Mouse (Mus musculus) forebrain, embryonic 12.5 days (tissue): ENCODE data around the gene Otx2. TPM values are rescaled to one million over a fixed set of nuclear protein-coding genes. Genes with fewer than 3 reads are reported as not detected.

Experiments
- ATAC-seq: fragments of 200-750 bp; cut with Nextera tagmentation; 2 replicates; pipeline ENCODE4 v1.8.0; 2017; ENCODE audit warnings: moderate TSS enrichment; ENCODE audit not compliant: low FRiP score
- H3K27ac ChIP-seq: fragments of 300-500 bp; sonication (generic); 2 replicates; pipeline ENCODE4 v1.5.1; 2016; ENCODE audit warnings: mild to moderate bottlenecking
- H3K27me3 ChIP-seq: fragments of 300-500 bp; sonication (generic); 2 replicates; pipeline ENCODE4 v1.6.1; 2016; ENCODE audit warnings: mild to moderate bottlenecking
- H3K36me3 ChIP-seq: fragments of 300-500 bp; sonication (generic); replicated peaks from 2 replicates; pipeline ENCODE4 v1.6.1; 2016; ENCODE audit warnings: mild to moderate bottlenecking
- H3K4me1 ChIP-seq: fragments of 300-500 bp; sonication (generic); 2 replicates; pipeline ENCODE4 v1.6.1; 2016
- H3K4me2 ChIP-seq: fragments of 300-500 bp; sonication (generic); 2 replicates; pipeline ENCODE4 v1.6.1; 2016; ENCODE audit warnings: mild to moderate bottlenecking, moderate library complexity
- H3K4me3 ChIP-seq: fragments of 300-500 bp; sonication (generic); replicated peaks from 2 replicates; pipeline ENCODE4 v1.5.1; 2016; ENCODE audit warnings: mild to moderate bottlenecking
- H3K9ac ChIP-seq: fragments of 300-500 bp; sonication (generic); 2 replicates; pipeline ENCODE4 v1.6.1; 2016; ENCODE audit warnings: mild to moderate bottlenecking
- H3K9me3 ChIP-seq: fragments of 300-500 bp; sonication (generic); 2 replicates; pipeline ENCODE4 v1.6.1; 2016
- WGBS: fragments of 180-500 bp; shearing (Covaris S2); methylation state at CpG from one replicate; pipeline ENCODE4 v1.1.7; 2016; 5-methylcytosine and 5-hydroxymethylcytosine counted together
- polyA plus RNA-seq: library from polyadenylated mRNA; unstranded; fragments of >200 nt; fragmentation: Nextera tagmentation; extraction: Ambion mirVana; gene quantifications from 2 replicates; pipeline ENCODE4 v1.2.1, GENCODE M21; 2016

Gene Otx2
- polyA plus RNA-seq, 1 experiment from 2014 or later: 56.7 TPM

GRCm38 (mm10) chr14:48657241-48657640 is 16.4 kb downstream of the Otx2 start:
- WGBS: 75% methylated on average over 6 of the region's 6 CpGs
- Histone ChIP-seq H3K9me3 (no peaks in the 10 kb centered on the region), H3K4me1 (peaks cover 72% of the 10 kb centered on the region), H3K4me3 (no peak overlapping the region), H3K9ac (no peak overlapping the region), H3K27ac (no peak overlapping the region), H3K4me2 (peak overlapping the region; percentile 15), H3K36me3 (no peaks in the 10 kb centered on the region), H3K27me3 (peaks cover 98% of the 10 kb centered on the region)
- ATAC-seq: no peak

DNA sequence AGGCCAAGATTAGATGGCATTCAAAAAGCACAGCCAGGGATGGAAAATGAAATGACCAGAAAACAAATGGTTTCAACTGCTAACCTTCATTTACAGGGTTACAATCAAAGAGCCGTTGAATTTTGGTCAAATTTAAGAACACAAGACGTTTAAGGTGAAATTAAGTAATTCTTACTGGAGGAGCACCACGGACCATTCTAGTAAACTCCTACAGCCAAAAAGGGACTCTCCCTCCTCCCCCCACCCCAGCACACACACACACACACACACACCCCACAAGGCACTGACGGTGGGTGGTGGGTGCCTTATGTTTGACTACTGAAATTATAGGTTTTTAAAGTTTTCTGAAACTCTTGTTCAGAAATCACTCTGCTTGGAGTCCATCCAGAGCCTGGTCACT is 16.9 kb downstream of the Otx2 start:
- no peak for ATAC-seq
- H3K36me3 ChIP-seq: no peaks in the 10 kb centered on the region
- H3K27ac ChIP-seq: no peak overlapping the region
- H3K4me3 ChIP-seq: no peak overlapping the region
- H3K9me3 ChIP-seq: no peaks in the 10 kb centered on the region
- no peak overlapping the region for H3K4me2 ChIP-seq
- H3K27me3 ChIP-seq: peaks cover 98% of the 10 kb centered on the region
- H3K9ac ChIP-seq: no peak overlapping the region
- 61% methylated on average over 4 of the region's 4 CpGs for WGBS
- H3K4me1 ChIP-seq: peaks cover 72% of the 10 kb centered on the region

- Histone ChIP-seq H3K4me3 (peak overlapping the region; percentile 10; the same call in 1 of the 2 replicates), H3K9me3 (no peaks in the 10 kb centered on the region), H3K27me3 (peaks cover 98% of the 10 kb centered on the region), H3K27ac (0 out of 2 replicates have a peak overlapping the region, but pooled peaks have one; percentile 9), H3K4me1 (peaks cover 71% of the 10 kb centered on the region), H3K9ac (peak overlapping the region; percentile 17; the same call in 1 of the 2 replicates), H3K4me2 (peak overlapping the region; percentile 33), H3K36me3 (no peaks in the 10 kb centered on the region)
- ATAC-seq: no peak
- WGBS: 6% methylated on average over 21 of the region's 21 CpGs
Measured at GRCm38 (mm10) chr14:48655792-48656550, 17.6 kb downstream of the Otx2 start.

- H3K27me3 ChIP-seq: peaks cover 96% of the 10 kb centered on the region
- peak; percentile 31; the same call in 1 of the 2 replicates for ATAC-seq
- H3K36me3 ChIP-seq: no peaks in the 10 kb centered on the region
- peak overlapping the region; percentile 10 for H3K4me3 ChIP-seq
- H3K4me1 ChIP-seq: peaks cover 64% of the 10 kb centered on the region
- WGBS: 9% methylated on average over 33 of the region's 33 CpGs
- peak overlapping the region; percentile 17 for H3K9ac ChIP-seq
- H3K4me2 ChIP-seq: peak overlapping the region; percentile 33
- H3K27ac ChIP-seq: 0 out of 2 replicates have a peak overlapping the region, but pooled peaks have one; percentile 9
- no peaks in the 10 kb centered on the region for H3K9me3 ChIP-seq
Measured at GRCm38 (mm10) chr14:48655073-48655791, 18.4 kb downstream of the Otx2 start.

GRCm38 (mm10) chr14:48654551-48655072 is 19.0 kb downstream of the Otx2 start:
- WGBS: 11% methylated on average over 20 of the region's 20 CpGs
- Histone ChIP-seq H3K4me2 (peak overlapping the region; percentile 33), H3K36me3 (no peaks in the 10 kb centered on the region), H3K9ac (no peak overlapping the region; the same call in 1 of the 2 replicates), H3K27ac (no peak overlapping the region), H3K4me1 (peaks cover 58% of the 10 kb centered on the region), H3K4me3 (no peak overlapping the region), H3K27me3 (peaks cover 94% of the 10 kb centered on the region), H3K9me3 (no peaks in the 10 kb centered on the region)
- ATAC-seq: peak; percentile 7; the same call in 1 of the 2 replicates

GRCm38 (mm10) chr14:48653676-48654510 is 19.7 kb downstream of the Otx2 start:
- Histone ChIP-seq H3K4me1 (peaks cover 50% of the 10 kb centered on the region), H3K36me3 (no peaks in the 10 kb centered on the region), H3K27me3 (peaks cover 90% of the 10 kb centered on the region), H3K9me3 (no peaks in the 10 kb centered on the region), H3K27ac (no peak overlapping the region), H3K9ac (no peak overlapping the region), H3K4me3 (no peak overlapping the region), H3K4me2 (no peak overlapping the region)
- WGBS: 16% methylated on average over 22 of the region's 22 CpGs
- ATAC-seq: no peak

DNA sequence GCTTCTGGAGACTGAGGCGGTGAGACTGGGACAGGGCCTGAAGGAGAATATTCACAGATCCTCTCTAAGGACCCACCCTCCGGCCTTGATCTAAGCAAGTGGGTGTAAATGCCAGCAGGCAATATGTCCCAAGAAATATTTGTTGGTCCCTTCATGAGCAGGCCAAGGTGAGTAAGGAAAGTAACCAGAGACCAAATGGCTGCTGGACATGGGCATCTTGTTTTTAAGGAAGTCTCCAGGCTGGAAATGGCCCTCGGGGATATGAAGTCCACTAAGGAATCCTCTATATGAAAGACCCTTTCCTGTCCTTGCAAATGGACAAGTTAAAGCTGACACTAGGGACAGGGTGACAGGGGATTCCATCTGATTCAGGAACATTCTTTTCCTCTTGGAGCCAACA is 20.5 kb downstream of the Otx2 start:
- H3K27ac ChIP-seq: no peak overlapping the region
- H3K4me1 ChIP-seq: peaks cover 46% of the 10 kb centered on the region
- H3K4me2 ChIP-seq: no peak overlapping the region
- WGBS: 79% methylated on average over 3 of the region's 3 CpGs
- no peak overlapping the region for H3K9ac ChIP-seq
- no peak for ATAC-seq
- no peaks in the 10 kb centered on the region for H3K9me3 ChIP-seq
- H3K4me3 ChIP-seq: no peak overlapping the region
- peaks cover 87% of the 10 kb centered on the region for H3K27me3 ChIP-seq
- no peaks in the 10 kb centered on the region for H3K36me3 ChIP-seq

DNA sequence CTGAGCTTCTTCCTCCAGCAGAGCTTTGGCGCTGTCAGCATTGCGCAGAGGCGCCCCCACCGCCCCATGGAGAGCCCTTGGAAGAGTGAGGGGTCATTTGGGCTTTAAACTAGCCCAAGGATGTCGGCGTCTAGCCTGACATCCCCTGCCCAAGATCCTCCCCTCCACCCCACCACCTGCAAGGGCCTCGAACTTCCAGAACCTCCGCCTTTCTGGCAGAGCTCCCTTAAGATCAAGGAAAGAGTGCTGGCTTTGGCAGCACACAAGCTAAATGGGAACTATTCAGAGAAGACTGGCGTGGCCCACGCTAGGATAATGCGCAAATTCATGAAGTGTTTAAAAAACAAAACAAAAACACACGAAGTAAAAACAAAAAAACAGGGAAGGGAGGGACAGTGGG is 21.4 kb downstream of the Otx2 start:
- H3K9ac ChIP-seq: no peak overlapping the region
- no peak overlapping the region for H3K27ac ChIP-seq
- no peak overlapping the region for H3K4me2 ChIP-seq
- no peaks in the 10 kb centered on the region for H3K9me3 ChIP-seq
- 17% methylated on average over 12 of the region's 12 CpGs for WGBS
- H3K4me3 ChIP-seq: no peak overlapping the region; the same call in 1 of the 2 replicates
- no peaks in the 10 kb centered on the region for H3K36me3 ChIP-seq
- H3K4me1 ChIP-seq: peaks cover 44% of the 10 kb centered on the region
- ATAC-seq: no peak
- H3K27me3 ChIP-seq: peaks cover 79% of the 10 kb centered on the region

DNA sequence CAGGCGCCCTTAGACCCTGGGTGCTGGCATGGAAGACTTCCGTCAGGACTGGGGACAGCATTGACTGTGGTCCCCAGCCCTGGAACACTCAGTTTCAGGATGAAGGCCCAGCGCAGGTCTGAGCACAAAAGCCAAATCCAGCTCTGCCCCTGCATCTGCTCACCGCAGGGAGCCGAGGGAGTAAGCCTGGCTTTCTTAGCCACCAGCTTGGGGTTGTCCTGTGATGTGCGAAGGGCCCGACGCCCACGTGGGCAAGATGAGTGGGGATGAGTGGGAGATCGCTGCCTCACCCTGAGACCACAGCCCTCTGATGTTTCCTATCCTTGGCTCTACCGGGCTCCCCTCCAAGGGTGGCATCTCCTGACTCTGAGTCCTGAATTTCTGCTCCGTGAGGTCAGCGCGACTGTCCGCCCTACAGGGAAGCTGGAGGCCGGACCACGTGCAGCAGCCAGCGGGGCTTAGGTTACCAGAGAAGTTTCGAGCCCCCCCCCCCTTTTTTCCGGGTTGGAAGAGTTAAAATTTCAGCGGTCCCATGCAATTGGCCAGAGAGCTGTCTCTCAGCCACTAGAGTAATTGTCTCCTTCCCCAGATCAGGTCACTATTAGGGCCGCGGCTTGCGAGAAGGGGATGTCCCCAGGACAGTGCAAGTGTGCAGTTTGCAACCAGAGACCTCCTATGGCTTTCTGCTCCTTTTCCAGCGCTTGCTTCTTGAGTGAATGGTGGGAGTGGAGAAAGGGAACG is 22.0 kb downstream of the Otx2 start:
- Histone ChIP-seq H3K36me3 (no peaks in the 10 kb centered on the region), H3K9me3 (no peaks in the 10 kb centered on the region), H3K4me1 (peaks cover 40% of the 10 kb centered on the region), H3K27ac (no peak overlapping the region), H3K9ac (no peak overlapping the region), H3K27me3 (peaks cover 74% of the 10 kb centered on the region), H3K4me2 (peak overlapping the region; percentile 21), H3K4me3 (no peak overlapping the region; the same call in 1 of the 2 replicates)
- WGBS: 5% methylated on average over 26 of the region's 26 CpGs
- peak; percentile 12; the same call in 1 of the 2 replicates for ATAC-seq

DNA sequence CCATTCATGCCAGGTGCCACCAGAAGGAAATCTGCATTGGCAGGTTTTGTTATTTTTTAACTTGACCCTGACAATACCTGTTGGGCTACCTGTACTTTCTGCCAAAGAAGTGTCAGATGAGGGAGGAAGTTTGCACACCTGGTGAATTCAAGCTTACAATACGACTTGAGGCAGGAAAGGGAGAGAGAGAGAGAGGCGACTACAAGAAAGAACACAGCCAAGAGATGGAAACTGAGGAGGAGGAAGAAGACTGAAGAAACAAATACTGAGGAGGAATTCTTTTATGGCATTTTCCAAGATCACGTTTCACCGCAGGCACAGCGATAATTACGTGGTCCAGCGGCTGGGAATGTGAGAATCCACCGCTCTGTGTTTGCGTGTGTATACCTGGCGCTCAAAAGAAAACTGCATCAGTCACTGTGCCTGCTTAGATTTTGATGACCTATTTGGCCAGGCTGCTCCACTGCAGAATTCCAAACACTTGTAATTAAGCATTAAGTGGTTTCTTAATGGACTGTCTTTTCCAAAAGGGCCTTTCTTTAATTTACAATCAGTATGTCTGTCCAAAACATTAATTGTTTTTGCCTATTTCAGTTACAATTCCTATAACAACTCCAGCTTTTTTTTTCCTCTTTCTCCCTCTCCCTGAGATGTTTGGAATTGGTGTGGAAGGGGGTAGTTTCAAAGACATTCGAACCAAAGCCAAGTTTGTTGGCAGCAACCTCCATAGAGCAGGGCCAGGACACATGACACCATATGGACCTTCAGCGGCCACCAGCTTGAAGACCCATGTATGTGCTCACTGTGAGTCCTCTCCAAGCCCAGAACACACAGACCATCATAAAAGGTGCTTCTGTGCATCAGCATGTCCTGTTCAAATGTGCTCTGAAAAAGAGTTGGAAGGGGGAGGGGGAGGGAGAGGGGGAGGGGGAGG is 31.9 kb downstream of the Otx2 start:
- H3K4me1 ChIP-seq: no peaks in the 10 kb centered on the region
- 74% methylated on average over 12 of the region's 12 CpGs for WGBS
- no peak for ATAC-seq
- no peak overlapping the region for H3K4me3 ChIP-seq
- H3K36me3 ChIP-seq: no peaks in the 10 kb centered on the region
- H3K9ac ChIP-seq: no peak overlapping the region
- H3K27me3 ChIP-seq: peaks cover 15% of the 10 kb centered on the region
- no peak overlapping the region for H3K27ac ChIP-seq
- no peaks in the 10 kb centered on the region for H3K9me3 ChIP-seq
- H3K4me2 ChIP-seq: no peak overlapping the region
